Mouse (Mus musculus) C2C12 (cell line): ENCODE measurements around the gene Pik3cd.

Source experiments
- CTCF ChIP-seq: IDR thresholded peaks from one replicate; pipeline ENCODE4 v1.5.1; 2011; ENCODE audit not compliant: control insufficient read depth, insufficient read depth, insufficient read length
- MYOD1 ChIP-seq: IDR thresholded peaks from one replicate; pipeline ENCODE4 v1.6.1; 2011; ENCODE audit warnings: low read depth; ENCODE audit not compliant: control insufficient read depth, insufficient read length

GRCm38 (mm10) chr4:149606056-149606455 is 96.3 kb downstream of the Pik3cd start:
- TF ChIP-seq MYOD1 (no peak), CTCF (no peak)
